Mouse (Mus musculus): ENCODE data around the gene 5730522E02Rik. TPM values are rescaled to one million over a fixed set of nuclear protein-coding genes. Genes with fewer than 3 reads are reported as not detected.

Gene 5730522E02Rik
- total RNA-seq, 1 experiment from 2014 or later = not detected

- no peak for ATAC-seq (replicated peaks in 1 of 2; ENCODE audit: insufficient read depth in 1 of 2, low FRiP score in 2 of 2, low TSS enrichment in 1 of 2, low read depth in 1 of 2, poor library complexity in 2 of 2, severe bottlenecking in 2 of 2)
These were observed 308.9 kb downstream of the 5730522E02Rik start for GRCm38 (mm10) chr11:25901666-25902065.

DNA sequence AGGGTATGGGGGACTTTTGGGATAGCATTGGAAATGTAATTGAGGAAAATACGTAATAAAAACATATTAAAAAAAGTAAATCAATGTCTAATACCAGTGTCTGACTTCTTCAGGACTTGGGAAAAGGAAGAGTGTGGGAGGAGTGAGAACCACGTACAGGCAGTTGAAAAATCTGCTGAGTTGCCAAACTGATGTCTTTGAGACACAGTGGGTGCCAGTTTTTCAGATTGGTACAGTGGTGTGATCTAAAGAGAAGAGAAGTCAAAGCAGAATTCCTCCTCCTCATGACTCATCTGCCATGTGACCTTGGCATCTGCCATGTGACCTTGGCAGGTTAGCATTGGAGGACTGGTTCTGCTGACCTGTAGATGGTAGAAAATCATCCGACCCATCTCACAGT is 316.7 kb downstream of the 5730522E02Rik start:
- no peak for ATAC-seq (replicated peaks in 1 of 2; ENCODE audit: insufficient read depth in 1 of 2, low FRiP score in 2 of 2, low TSS enrichment in 1 of 2, low read depth in 1 of 2, poor library complexity in 2 of 2, severe bottlenecking in 2 of 2)

GRCm38 (mm10) chr11:25872983-25873382 is 337.6 kb downstream of the 5730522E02Rik start:
- ATAC-seq (replicated peaks in 1 of 2; ENCODE audit: insufficient read depth in 1 of 2, low FRiP score in 2 of 2, low TSS enrichment in 1 of 2, low read depth in 1 of 2, poor library complexity in 2 of 2, severe bottlenecking in 2 of 2) = no peak

- no peak for ATAC-seq (replicated peaks in 1 of 2; ENCODE audit: insufficient read depth in 1 of 2, low FRiP score in 2 of 2, low TSS enrichment in 1 of 2, low read depth in 1 of 2, poor library complexity in 2 of 2, severe bottlenecking in 2 of 2)
These were observed 338.2 kb downstream of the 5730522E02Rik start for GRCm38 (mm10) chr11:25872317-25872716.

GRCm38 (mm10) chr11:25866292-25866691 is 344.3 kb downstream of the 5730522E02Rik start:
- ATAC-seq (replicated peaks in 1 of 2; ENCODE audit: insufficient read depth in 1 of 2, low FRiP score in 2 of 2, low TSS enrichment in 1 of 2, low read depth in 1 of 2, poor library complexity in 2 of 2, severe bottlenecking in 2 of 2) = peak in 1 of 2 experiments; percentile 40; a peak in 1 of 4 replicates

GRCm38 (mm10) chr11:25862686-25863085 is 347.9 kb downstream of the 5730522E02Rik start:
- peak; percentile 81 to 94 for ATAC-seq (replicated peaks in 1 of 2; ENCODE audit: insufficient read depth in 1 of 2, low FRiP score in 2 of 2, low TSS enrichment in 1 of 2, low read depth in 1 of 2, poor library complexity in 2 of 2, severe bottlenecking in 2 of 2)

DNA sequence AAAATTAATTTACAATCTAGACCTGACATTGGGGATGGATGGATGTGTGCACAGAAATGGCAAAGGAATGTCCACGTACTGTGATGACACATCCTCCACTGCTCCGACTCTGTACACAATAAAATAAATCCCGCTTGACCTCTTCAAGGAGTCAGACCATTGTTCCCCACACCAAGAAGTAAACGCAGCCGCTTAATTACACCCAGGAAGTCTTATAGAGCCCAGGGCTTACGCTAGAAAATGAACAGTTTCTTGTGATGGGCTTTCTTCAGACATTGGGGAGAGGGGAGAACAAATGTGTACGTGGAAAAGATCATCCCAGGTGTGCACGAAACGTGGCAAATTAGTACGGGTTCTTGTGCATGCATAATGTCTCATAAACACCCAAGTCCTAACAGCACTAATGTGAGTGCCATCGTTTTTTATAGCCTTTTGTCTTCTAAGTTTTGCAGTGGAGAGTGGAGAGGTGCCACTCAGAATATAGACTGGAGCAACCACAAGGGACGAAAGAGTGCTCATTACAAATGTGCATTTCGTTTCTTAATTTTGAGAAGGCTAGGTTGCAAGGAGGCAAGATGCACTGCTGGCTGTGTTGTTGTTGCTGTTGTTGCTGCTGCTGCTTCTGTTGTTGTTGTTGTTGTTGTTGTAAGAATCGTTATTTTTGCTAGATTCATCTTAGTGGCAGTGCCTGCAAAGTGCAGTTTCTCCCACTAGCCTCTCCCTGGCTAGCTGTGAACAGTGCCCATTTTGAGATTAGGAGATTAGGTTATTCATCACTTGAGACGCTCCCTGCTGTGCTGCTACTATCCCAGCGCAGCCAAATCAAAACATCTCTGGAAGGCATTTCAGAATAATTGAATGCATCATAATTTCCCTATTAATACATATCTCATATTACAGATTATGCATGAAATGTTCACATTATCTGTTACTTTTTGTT is 353.7 kb downstream of the 5730522E02Rik start:
- no peak for ATAC-seq (replicated peaks in 1 of 2; ENCODE audit: insufficient read depth in 1 of 2, low FRiP score in 2 of 2, low TSS enrichment in 1 of 2, low read depth in 1 of 2, poor library complexity in 2 of 2, severe bottlenecking in 2 of 2)

DNA sequence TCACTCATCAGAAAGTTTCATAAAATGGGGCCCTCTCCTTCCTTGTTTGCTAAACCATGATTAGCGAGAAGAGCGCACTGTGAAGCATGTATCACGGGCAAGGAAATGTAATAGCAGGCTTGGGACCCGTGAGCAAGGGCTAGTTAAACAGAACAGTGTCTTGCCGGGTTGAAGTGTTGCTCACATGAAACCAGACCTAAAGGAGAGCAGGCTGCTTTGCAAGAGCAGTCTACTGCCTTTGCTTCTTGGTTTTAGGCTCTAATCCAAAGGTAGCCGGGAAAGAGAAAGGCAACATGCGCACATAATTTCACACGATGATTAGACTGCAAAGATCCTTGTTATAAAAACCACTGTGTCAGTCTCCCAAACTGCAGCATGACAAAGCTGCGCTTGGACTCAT is 354.8 kb downstream of the 5730522E02Rik start:
- no peak for ATAC-seq (replicated peaks in 1 of 2; ENCODE audit: insufficient read depth in 1 of 2, low FRiP score in 2 of 2, low TSS enrichment in 1 of 2, low read depth in 1 of 2, poor library complexity in 2 of 2, severe bottlenecking in 2 of 2)

DNA sequence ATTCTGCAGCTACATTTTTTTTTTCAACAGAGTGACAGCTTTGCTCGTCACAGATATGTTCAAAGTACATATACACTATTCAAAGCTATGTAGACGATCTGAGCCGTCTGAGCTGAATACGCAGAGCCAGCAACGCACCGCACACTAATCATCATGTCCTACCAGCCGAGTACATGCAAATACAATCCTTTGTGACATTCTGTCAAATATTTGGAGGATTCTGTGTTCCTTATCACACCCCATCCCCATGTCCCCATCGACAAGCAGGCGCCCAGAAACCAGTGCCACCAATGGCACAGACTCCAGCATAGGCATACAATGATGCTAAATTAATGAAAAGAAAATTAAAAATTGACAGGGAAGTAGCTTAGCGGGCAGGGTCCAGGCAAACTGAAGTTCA is 356.3 kb downstream of the 5730522E02Rik start:
- ATAC-seq (replicated peaks in 1 of 2; ENCODE audit: insufficient read depth in 1 of 2, low FRiP score in 2 of 2, low TSS enrichment in 1 of 2, low read depth in 1 of 2, poor library complexity in 2 of 2, severe bottlenecking in 2 of 2) = no peak

- ATAC-seq (replicated peaks in 1 of 2; ENCODE audit: insufficient read depth in 1 of 2, low FRiP score in 2 of 2, low TSS enrichment in 1 of 2, low read depth in 1 of 2, poor library complexity in 2 of 2, severe bottlenecking in 2 of 2) = no peak
These were observed 357.5 kb downstream of the 5730522E02Rik start for GRCm38 (mm10) chr11:25853032-25853431.

GRCm38 (mm10) chr11:25848824-25849644 is 361.5 kb downstream of the 5730522E02Rik start:
- peak; percentile 78 to 88; a peak in 3 of 4 replicates for ATAC-seq (replicated peaks in 1 of 2; ENCODE audit: insufficient read depth in 1 of 2, low FRiP score in 2 of 2, low TSS enrichment in 1 of 2, low read depth in 1 of 2, poor library complexity in 2 of 2, severe bottlenecking in 2 of 2)

GRCm38 (mm10) chr11:25838451-25838850 is 372.1 kb downstream of the 5730522E02Rik start:
- ATAC-seq (replicated peaks in 1 of 2; ENCODE audit: insufficient read depth in 1 of 2, low FRiP score in 2 of 2, low TSS enrichment in 1 of 2, low read depth in 1 of 2, poor library complexity in 2 of 2, severe bottlenecking in 2 of 2) = no peak

DNA sequence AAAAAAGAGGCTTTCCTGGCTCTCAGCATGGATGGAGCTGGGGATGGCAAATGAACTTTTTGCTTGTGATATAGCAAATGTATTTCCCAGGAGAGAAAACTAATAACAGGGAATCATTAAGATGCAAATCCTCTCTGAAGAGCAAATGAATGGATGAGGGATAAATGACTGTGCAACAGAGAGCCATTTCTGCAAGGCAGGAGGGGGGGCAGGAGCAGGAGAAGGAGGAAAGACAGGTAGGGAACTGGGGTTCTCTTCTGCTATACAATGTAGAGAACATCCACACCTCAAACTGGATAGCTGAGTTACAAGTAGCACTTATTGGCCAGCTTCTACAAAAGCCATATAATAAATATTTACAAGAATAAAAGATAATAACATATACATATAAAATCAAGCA is 390.8 kb downstream of the 5730522E02Rik start:
- no peak for ATAC-seq (replicated peaks in 1 of 2; ENCODE audit: insufficient read depth in 1 of 2, low FRiP score in 2 of 2, low TSS enrichment in 1 of 2, low read depth in 1 of 2, poor library complexity in 2 of 2, severe bottlenecking in 2 of 2)

- no peak for ATAC-seq (replicated peaks in 1 of 2; ENCODE audit: insufficient read depth in 1 of 2, low FRiP score in 2 of 2, low TSS enrichment in 1 of 2, low read depth in 1 of 2, poor library complexity in 2 of 2, severe bottlenecking in 2 of 2)
These were observed 397.1 kb downstream of the 5730522E02Rik start for GRCm38 (mm10) chr11:25813446-25813845.

GRCm38 (mm10) chr11:25787691-25788090 is 422.9 kb downstream of the 5730522E02Rik start:
- no peak for ATAC-seq (replicated peaks in 1 of 2; ENCODE audit: insufficient read depth in 1 of 2, low FRiP score in 2 of 2, low TSS enrichment in 1 of 2, low read depth in 1 of 2, poor library complexity in 2 of 2, severe bottlenecking in 2 of 2)

- ATAC-seq (replicated peaks in 1 of 2; ENCODE audit: insufficient read depth in 1 of 2, low FRiP score in 2 of 2, low TSS enrichment in 1 of 2, low read depth in 1 of 2, poor library complexity in 2 of 2, severe bottlenecking in 2 of 2) = no peak
These were observed 438.3 kb downstream of the 5730522E02Rik start for GRCm38 (mm10) chr11:25772231-25772630.

GRCm38 (mm10) chr11:25770991-25771568 is 439.5 kb downstream of the 5730522E02Rik start:
- ATAC-seq (replicated peaks in 1 of 2; ENCODE audit: insufficient read depth in 1 of 2, low FRiP score in 2 of 2, low TSS enrichment in 1 of 2, low read depth in 1 of 2, poor library complexity in 2 of 2, severe bottlenecking in 2 of 2) = no peak

Measured in hematopoietic stem cell, adult 5-6 weeks (primary cell).